Mouse (Mus musculus): ENCODE results near the gene Gpc6.

DNA sequence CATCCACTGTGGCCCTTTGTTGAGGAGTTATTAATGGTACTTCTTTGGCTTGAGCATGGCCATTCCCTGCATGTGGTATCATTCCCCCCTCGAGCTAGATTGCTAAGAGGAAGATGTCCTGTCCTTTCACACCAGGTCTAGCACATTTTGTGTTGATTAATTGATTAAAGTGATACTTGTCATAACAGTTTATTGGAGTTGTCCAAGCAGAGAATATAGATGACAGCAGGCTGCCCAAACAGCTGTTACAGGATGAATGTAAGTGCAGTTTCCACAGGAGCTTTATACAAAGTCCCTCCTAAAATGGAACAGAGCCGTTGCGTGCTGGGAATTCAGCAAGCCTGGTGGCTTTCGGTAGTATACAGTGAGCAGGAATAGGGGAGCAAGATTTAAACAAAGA lies 574.2 kb downstream of the Gpc6 start:
- TF ChIP-seq POLR2A (IDR thresholded peaks at IDR 0.05; ENCODE audit: insufficient read depth, low read depth, low read length) (no peak), CTCF (IDR thresholded peaks at IDR 0.05) (no peak), EP300 (IDR thresholded peaks at IDR 0.05; ENCODE audit: insufficient read depth, low read depth, low read length) (no peak)
